Mouse (Mus musculus): ENCODE results near the gene Klhdc7b.

DNA sequence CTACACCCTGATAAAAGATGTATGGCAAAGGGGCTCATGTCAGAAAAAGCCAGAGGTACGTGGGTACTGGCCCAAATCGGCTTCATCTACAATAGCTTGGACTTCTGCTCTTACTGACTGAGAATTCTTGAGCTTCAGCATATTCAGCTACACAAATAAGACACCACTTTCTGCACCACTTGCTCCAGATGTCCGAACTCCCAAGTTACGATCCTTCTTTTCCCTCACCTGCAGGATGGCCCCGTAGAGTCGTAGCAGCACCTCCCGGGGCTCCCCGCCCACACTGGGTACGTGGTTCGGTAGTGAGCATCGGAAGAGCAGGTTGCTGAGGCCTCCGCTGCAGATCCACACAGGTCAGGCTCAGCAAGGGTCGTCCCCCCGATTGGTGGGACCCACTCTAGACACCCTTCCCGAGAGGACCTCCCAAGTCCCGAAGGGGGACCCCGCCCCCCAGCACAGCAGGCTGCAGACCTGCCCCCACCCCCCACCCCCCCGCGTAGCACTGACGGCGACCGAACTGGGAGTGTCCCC is 44.2 kb downstream of the Klhdc7b start:
- TF ChIP-seq CTCF (IDR thresholded peaks at IDR 0.05; ENCODE audit: extremely low read depth, insufficient read depth, low read length) (no peak), POLR2A (IDR thresholded peaks at IDR 0.05; ENCODE audit: extremely low read depth, insufficient read depth, low read length) (no peak)

Data from cortical plate, adult 2 months (tissue).